Mouse (Mus musculus): ENCODE measurements around the gene Ap2a2. TPM values are rescaled to one million over a fixed set of nuclear protein-coding genes. Genes with fewer than 3 reads are reported as not detected.
A peak's percentile ranks its signal among the peaks of the same experiment; 100 is the strongest.

Ap2a2 gene
- 100 to 1,000 TPM; 238 to 254 TPM for total RNA-seq (2021)

DNA sequence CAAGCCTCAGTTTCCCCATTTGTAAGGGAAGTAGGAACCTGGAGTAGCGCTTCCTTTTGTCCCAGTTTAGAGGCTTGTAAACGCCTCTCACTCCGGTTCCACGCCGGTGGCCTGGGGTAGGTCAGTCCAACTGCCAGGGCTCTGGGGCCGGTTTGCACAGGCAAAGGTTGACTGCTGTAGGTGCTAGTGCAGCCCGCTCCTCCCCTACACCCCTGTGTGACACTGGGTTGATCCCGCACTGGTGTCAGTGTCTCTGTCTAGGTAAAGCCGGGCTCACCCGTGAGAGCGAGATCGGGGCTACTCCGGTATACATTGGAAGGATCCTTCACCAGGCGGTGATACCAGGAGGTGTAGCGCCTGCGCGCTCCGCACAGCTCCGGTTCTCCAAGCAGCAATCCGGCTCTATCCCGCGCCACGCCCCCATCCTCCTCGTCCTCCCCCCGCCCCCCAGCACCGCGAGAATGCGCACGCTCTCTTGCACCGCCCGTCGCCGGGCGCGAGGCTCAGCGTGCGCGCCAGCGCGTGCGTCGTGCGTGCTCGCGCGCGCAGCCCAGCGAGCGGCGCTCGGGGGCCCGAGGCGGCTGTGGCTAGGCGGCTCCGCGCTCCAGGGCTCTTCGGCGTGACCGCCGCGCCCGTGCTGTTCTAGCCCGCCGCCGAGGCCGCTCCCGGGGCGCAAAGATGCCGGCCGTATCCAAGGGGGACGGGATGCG, at the start of gene Ap2a2:
Gene Ap2a2, plus strand, starts transcription at position 492 of the 710 bp plus-strand sequence.
- peak; percentile 81 for DNase-seq (ENCODE audit: extremely low spot score in 1 of 2, low spot score in 1 of 2)

DNA sequence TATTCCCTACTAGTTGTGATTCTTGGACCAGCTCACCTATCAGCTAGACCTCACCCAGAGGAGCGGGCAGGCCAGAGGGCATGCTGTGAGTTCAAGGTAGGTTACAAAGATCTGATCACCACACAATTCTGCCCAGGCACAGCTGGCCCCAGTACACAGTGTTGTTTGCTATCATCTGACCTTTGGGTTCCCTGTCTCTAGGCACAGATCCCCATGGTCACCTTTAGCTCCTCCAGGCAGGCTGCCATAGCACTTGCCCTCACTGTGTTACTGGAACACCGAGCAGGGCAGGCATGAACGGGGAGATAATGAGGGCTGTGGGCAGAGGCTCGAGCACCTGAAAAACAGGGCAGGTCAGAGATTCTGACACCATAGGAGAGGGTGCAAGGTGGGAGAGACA, 44.3 kb upstream of the Ap2a2 start:
- no peak for DNase-seq (ENCODE audit: extremely low spot score in 1 of 2, low spot score in 1 of 2)

- DNase-seq (ENCODE audit: extremely low spot score in 1 of 2, low spot score in 1 of 2): no peak
These were observed 43.7 kb upstream of the Ap2a2 start for GRCm38 (mm10) chr7:141518296-141518695.

DNA sequence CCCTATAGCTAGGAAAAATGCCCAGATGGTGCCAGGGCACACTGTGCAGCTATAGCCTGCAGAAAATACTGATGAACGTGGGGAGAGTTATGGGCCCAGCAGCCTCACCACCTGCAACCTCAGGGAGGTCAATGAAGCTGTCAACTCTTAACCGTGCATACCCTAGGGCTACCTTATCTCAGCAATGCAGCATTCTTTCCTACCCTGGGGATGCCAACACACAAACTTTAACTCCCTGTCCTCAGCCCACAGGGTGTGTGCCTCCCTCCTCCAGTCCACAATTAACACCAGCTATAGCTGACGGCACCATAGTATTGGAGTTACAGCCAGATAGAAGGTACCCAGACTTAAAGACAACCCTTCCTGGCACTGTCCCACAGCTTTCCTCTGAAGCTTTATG, 43.0 kb upstream of the Ap2a2 start:
- DNase-seq (ENCODE audit: extremely low spot score in 1 of 2, low spot score in 1 of 2): no peak

DNA sequence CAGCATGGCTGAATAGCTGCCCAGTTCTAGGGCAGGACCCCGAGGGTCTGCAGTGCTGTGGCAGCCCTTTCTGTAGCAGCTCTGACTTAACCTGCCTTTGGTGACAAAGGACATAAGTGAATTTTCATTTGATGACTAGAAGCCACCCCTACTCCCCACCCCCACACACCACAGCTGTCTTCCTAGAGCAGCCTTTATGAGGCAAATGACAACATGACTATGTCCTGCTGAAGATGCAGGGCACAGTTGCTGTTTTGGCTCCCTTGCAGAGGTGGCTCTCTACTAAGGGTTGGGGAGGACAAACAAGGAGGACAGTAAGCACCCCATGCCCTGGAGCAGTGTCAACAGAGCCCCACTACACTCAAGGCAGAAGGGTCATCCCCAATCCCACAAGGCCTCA, 42.2 kb upstream of the Ap2a2 start:
- no peak for DNase-seq (ENCODE audit: extremely low spot score in 1 of 2, low spot score in 1 of 2)

GRCm38 (mm10) chr7:141523007-141523406, 39.0 kb upstream of the Ap2a2 start:
- DNase-seq (ENCODE audit: extremely low spot score in 1 of 2, low spot score in 1 of 2): no peak

- no peak for DNase-seq (ENCODE audit: extremely low spot score in 1 of 2, low spot score in 1 of 2)
These were observed 37.7 kb upstream of the Ap2a2 start for GRCm38 (mm10) chr7:141524271-141524670.

DNA sequence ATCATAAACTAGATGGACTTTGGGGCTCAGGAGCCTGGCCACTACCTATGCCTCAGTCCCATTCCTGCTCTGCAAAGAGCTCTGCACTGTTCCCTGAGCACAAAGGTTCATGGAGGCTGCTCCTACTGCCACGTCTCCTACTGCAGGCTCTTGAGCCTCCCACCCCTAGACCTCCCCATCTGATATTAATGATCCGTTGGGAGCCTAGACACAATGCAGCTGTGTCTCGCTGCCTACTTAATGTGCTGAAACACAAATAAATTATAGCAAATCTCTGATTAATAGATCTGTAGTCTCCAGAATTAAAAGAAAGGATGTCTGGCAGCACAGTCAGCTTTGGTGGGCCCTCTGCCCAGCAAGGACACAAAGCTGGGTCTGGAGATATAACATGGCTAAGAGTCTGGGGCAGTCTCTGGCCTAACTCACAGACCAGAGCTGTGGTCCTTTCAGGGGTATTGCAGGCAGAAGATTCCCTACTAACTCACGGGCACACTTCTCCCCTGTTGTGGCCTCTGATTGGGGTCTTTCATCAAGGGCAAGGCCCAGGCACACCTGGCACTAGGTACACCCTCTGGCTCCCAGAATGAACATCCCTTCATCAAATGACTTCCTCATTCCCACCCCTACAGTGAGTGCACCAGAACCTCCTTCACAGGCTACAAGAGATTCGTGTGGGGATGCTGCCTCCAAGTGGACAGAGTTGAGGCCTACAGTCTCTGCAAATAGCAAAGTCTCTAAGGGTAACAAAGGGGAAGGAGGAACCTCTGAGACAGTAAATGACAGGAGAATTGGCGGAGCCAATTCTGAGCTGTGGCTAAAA, 37.0 kb upstream of the Ap2a2 start:
- peak; percentile 49 to 74 for DNase-seq (ENCODE audit: extremely low spot score in 1 of 2, low spot score in 1 of 2)

DNA sequence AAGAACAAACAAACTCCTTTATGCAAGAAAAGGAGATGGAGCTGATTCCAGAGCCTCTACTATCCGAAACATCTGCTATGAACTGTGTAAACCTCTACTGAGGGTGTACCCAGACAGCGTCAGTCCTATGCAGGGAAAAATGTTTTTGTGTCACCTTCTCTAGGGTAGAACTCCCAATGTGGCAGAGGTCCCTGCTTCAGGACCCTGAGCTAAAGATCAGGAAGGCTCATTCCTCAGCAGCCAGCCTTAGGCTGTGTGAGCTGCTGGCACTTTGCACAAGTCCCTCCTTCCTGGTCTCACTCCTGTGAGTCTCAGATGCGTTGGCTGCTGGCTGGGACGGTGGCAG, 36.4 kb upstream of the Ap2a2 start:
- no peak for DNase-seq (ENCODE audit: extremely low spot score in 1 of 2, low spot score in 1 of 2)

DNA sequence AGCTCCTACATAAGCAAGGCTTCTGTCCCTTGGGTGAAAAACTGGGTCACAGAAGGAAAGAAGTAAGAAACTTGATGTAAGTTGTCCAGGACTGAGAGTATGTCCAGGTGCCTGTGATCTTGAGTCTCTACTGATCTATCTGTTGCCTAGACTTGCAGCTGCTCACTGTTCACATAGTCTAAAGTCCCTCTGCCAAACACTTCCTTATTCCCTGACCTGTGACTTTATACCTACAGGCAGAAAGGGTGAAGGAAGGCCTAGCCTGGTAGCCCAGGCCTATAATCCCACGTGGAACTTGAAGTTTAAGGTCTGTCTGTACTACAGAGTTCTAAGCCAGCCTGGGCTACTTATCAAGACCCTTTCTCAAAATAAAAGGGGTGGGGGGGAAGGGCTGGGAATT, 26.4 kb upstream of the Ap2a2 start:
- no peak for DNase-seq (ENCODE audit: extremely low spot score in 1 of 2, low spot score in 1 of 2)

- no peak for DNase-seq (ENCODE audit: extremely low spot score in 1 of 2, low spot score in 1 of 2)
These were observed 23.0 kb upstream of the Ap2a2 start for GRCm38 (mm10) chr7:141538852-141539555.

GRCm38 (mm10) chr7:141539556-141540311, 22.2 kb upstream of the Ap2a2 start, which contains the start of gene Chid1:
TSS of gene Chid1 (minus strand) at chr7:141539857.
- DNase-seq (ENCODE audit: extremely low spot score in 1 of 2, low spot score in 1 of 2): peak; percentile 90 to 96

- DNase-seq (ENCODE audit: extremely low spot score in 1 of 2, low spot score in 1 of 2): peak; percentile 42 to 53
These were observed 21.5 kb upstream of the Ap2a2 start for GRCm38 (mm10) chr7:141540312-141541081.

GRCm38 (mm10) chr7:141541681-141542080, 20.3 kb upstream of the Ap2a2 start:
- no peak for DNase-seq (ENCODE audit: extremely low spot score in 1 of 2, low spot score in 1 of 2)

GRCm38 (mm10) chr7:141542588-141542987, 19.4 kb upstream of the Ap2a2 start:
- DNase-seq (ENCODE audit: extremely low spot score in 1 of 2, low spot score in 1 of 2): no peak

DNA sequence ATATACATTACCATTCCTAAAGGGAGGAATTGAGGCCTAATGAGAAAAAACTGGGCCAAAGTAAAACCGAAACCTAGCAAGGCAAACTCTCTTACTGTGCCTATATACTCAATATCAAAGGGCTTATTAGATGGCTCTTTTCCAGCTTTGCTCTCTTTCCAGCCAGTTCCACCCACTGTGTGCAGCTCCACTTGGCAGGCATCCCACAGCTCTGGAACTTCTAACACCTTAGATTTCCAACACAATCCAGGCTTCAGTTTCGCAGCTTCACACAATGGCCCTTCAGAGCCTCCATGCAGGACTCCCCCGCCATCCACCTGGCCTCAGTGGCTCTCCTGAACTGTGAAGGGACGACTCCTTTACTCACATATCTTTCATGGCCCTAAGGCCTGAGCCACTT, 17.3 kb upstream of the Ap2a2 start:
- peak in 1 of 2 experiments; percentile 56 for DNase-seq (ENCODE audit: extremely low spot score in 1 of 2, low spot score in 1 of 2)

DNA sequence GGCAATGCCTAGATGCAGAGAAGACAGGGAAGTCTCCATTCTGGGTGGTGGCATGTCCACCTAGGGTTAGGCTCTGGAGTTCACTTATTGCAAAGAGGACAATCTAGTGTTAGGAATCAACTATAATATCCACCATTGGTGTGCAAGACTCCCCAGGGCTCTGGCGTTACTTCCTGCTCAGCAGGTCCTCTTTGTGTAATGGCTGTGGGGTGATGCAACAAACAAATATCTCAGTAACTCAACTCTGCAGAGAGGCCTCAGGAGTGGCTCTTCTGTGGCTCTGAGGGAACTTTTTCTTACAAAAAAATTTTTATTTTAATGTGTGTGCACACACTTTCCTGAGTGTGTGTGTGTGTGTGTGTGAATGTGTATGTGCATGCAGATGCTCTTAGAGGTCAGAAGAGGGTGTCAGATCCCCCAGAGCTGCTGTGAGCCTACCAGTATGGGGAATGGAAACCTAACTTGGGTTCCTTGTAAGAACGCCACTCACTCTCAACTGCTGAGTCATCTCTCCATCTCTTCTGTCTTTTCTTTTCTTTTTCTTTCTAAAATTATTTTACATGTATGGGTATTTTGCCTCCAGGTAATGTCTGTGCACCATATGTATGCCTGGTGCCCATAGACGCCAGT, 12.4 kb upstream of the Ap2a2 start:
- no peak for DNase-seq (ENCODE audit: extremely low spot score in 1 of 2, low spot score in 1 of 2)

DNA sequence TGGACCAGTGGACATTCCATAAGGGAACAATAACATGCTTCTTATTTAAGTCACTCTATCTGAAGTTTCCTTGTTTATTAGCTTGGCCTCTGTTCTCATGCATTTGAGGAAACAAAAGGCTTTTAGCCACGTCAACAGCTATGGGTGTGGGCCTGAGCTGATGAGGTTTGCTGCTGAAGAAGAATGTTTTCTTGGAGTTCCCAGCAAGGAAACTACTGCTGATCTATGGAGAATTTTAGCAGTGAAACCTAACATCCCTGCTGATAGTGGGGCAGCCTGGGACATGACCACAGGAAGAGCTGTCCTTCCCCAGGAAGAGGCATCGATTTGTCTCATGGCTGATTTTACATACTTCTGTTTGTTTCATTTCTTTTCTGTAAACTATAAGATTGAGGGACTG, 11.5 kb upstream of the Ap2a2 start:
- no peak for DNase-seq (ENCODE audit: extremely low spot score in 1 of 2, low spot score in 1 of 2)

DNA sequence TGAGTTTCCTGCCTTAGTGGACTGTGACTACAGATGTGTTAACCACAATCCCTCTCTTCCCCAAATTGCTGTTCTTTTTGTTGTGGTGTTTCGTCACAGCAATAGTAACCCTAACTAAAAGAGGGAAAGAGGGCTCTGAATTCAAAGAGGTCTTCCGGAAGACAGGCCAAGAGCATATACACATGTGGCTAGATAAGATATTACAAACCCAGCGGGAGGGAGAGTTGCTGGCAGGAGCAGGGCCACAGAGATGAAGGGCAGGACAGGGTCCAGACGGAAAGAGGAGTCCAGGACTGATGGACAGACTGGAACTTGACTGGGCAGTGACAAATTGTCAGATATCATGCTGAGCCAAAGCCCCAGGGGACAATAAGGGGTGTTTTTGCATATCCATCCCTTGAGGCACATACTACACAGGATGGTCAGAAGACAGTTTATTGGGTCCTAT, 3.6 kb upstream of the Ap2a2 start:
- no peak for DNase-seq (ENCODE audit: extremely low spot score in 1 of 2, low spot score in 1 of 2)

Data from layer of hippocampus, postnatal 25 days (tissue).